Mouse (Mus musculus) testis, adult 2 months (tissue): Measurements from ENCODE around the gene Col23a1.

ENCODE experiments used
- CTCF ChIP-seq: fragments of 200-500 bp; IDR thresholded peaks from 2 replicates; pipeline ENCODE4 v1.5.1; 2012; ENCODE audit warnings: low read depth, mild to moderate bottlenecking, inconsistent platforms, low read length, moderate library complexity; ENCODE audit not compliant: control insufficient read depth, insufficient read depth, insufficient replicate concordance
- POLR2A ChIP-seq: fragments of 200-500 bp; IDR thresholded peaks from 2 replicates; pipeline ENCODE4 v1.6.1; 2012; ENCODE audit warnings: low read depth, mild to moderate bottlenecking, inconsistent platforms, low read length, moderate library complexity; ENCODE audit not compliant: control insufficient read depth

GRCm38 (mm10) chr11:51406531-51406930 lies 116.8 kb downstream of the Col23a1 start:
- no peak for TF ChIP-seq POLR2A
- TF ChIP-seq CTCF, result no peak
